Mouse (Mus musculus): ENCODE data around the gene Large2. TPM values are rescaled to one million over a fixed set of nuclear protein-coding genes. Genes with fewer than 3 reads are reported as not detected.

The Large2 gene
- total and polyA plus RNA-seq, 3 experiments, result 0.19 to 1.5 (median 0.89) TPM

- peaks cover 0 to 2% of the 10 kb centered on the region in 2 experiments for H3K36me3 ChIP-seq (replicated peaks in 1 of 2; ENCODE audit: control insufficient read depth in 1 of 2, insufficient read depth in 1 of 2, low read length in 1 of 2)
- no peaks in the 10 kb centered on the region for H3K27me3 ChIP-seq (replicated peaks)
- dilution Hi-C loops (cut with MboI; ENCODE audit: extremely low pct_ligation_motif_present, extremely low pct_unique_long_range_greater_than_20kb, low sequenced_read_pairs), result no loop called here
- H3K4me3 ChIP-seq (replicated peaks in 1 of 3; ENCODE audit: low read depth in 2 of 3, low read length in 2 of 3, poor library complexity in 1 of 3), result no peak overlapping the region
- H3K4me2 ChIP-seq (ENCODE audit: insufficient read depth, low read depth, poor library complexity, severe bottlenecking), result no peak overlapping the region
- peaks cover 10% of the 10 kb centered on the region for H3K9me3 ChIP-seq (replicated peaks; ENCODE audit: low read length)
- DNase-seq (ENCODE audit: extremely low read depth), result no peak
- in situ Hi-C loops (cut with MboI; ENCODE audit: low pct_ligation_motif_present, low pct_unique_long_range_greater_than_20kb, low sequenced_read_pairs), result no loop called here
- no peak overlapping the region for H3K27ac ChIP-seq (ENCODE audit: insufficient read depth, low read depth)
- H3K79me2 ChIP-seq (replicated peaks; ENCODE audit: control insufficient read depth, extremely low read depth, insufficient read depth, poor library complexity, severe bottlenecking), result no peaks in the 10 kb centered on the region
- H3K4me1 ChIP-seq (ENCODE audit: control insufficient read depth in 1 of 2, insufficient read depth in 2 of 2), result peaks cover 10 to 13% of the 10 kb centered on the region in 2 experiments
- TF ChIP-seq MXI1 (IDR thresholded peaks at IDR 0.05; ENCODE audit: low read depth, low read length) (no peak), TCF12 (IDR thresholded peaks at IDR 0.05; ENCODE audit: low read depth, low read length) (no peak), E2F4 (IDR thresholded peaks at IDR 0.05; ENCODE audit: insufficient replicate concordance, low read depth, low read length) (no peak), CTCF (conservative IDR thresholded peaks at IDR 0.05 in 1 of 2, IDR thresholded peaks at IDR 0.05 in 1 of 2; ENCODE audit: low read depth in 2 of 2, low read length in 2 of 2) (no peak), RCOR1 (conservative IDR thresholded peaks at IDR 0.05; ENCODE audit: low read depth, low read length) (no peak), MEF2A (IDR thresholded peaks at IDR 0.05; ENCODE audit: borderline replicate concordance, low read depth, low read length) (no peak), MAX (IDR thresholded peaks at IDR 0.05; ENCODE audit: low read length) (no peak), SMC3 (IDR thresholded peaks at IDR 0.05; ENCODE audit: low read depth, low read length) (no peak), USF1 (IDR thresholded peaks at IDR 0.05; ENCODE audit: low read depth, low read length) (no peak), HCFC1 (IDR thresholded peaks at IDR 0.05; ENCODE audit: low read depth, low read length) (no peak), MAFK (IDR thresholded peaks at IDR 0.05; ENCODE audit: insufficient replicate concordance, low read length) (no peak), POLR2A (IDR thresholded peaks at IDR 0.05; ENCODE audit: low read depth, low read length) (no peak), ZMIZ1 (IDR thresholded peaks at IDR 0.05; ENCODE audit: low read depth, low read length) (no peak), IRF4 (IDR thresholded peaks at IDR 0.05; ENCODE audit: low read depth, low read length) (no peak), POLR2AphosphoS2 (IDR thresholded peaks at IDR 0.05; ENCODE audit: low read depth, low read length) (no peak), ETS1 (conservative IDR thresholded peaks at IDR 0.05; ENCODE audit: low read depth, low read length) (no peak), PAX5 (IDR thresholded peaks at IDR 0.05; ENCODE audit: low read length) (no peak), GABPA (IDR thresholded peaks at IDR 0.05; ENCODE audit: insufficient replicate concordance, low read depth, low read length) (no peak), NELFE (IDR thresholded peaks at IDR 0.05; ENCODE audit: low read depth, low read length) (no peak)
- H3K9ac ChIP-seq (ENCODE audit: insufficient read depth, low read depth), result no peak overlapping the region
Measured at GRCm38 (mm10) chr2:92397436-92397835, 22.8 kb upstream of the Large2 start.

DNA sequence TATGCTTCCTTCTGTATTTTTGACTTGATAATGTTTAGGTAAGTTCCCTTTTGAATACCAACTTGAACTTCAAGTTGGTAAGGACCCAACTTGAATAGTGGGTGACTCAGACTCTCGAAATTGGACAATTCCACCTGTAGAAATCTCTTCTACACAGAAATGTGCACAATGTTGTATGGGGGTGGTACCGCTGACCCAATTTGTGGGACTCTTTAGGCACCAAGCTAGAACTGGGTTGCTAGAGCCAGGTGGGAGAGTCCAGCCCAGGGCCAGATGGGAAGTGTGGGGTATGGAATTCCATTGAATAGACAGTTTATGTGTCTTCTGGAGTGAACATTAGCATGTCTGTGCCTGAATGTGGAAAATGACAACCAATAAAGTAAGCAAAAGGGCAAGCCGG lies 20.9 kb upstream of the Large2 start:
- peaks cover 15 to 25% of the 10 kb centered on the region in 2 experiments for H3K4me1 ChIP-seq (ENCODE audit: control insufficient read depth in 1 of 2, insufficient read depth in 2 of 2)
- H3K79me2 ChIP-seq (replicated peaks; ENCODE audit: control insufficient read depth, extremely low read depth, insufficient read depth, poor library complexity, severe bottlenecking), result no peaks in the 10 kb centered on the region
- H3K27me3 ChIP-seq (replicated peaks), result no peaks in the 10 kb centered on the region
- H3K27ac ChIP-seq (ENCODE audit: insufficient read depth, low read depth), result no peak overlapping the region
- in situ Hi-C loops (cut with MboI; ENCODE audit: low pct_ligation_motif_present, low pct_unique_long_range_greater_than_20kb, low sequenced_read_pairs), result no loop called here
- H3K4me2 ChIP-seq (ENCODE audit: insufficient read depth, low read depth, poor library complexity, severe bottlenecking), result no peak overlapping the region
- no peak for TF ChIP-seq E2F4 (IDR thresholded peaks at IDR 0.05; ENCODE audit: insufficient replicate concordance, low read depth, low read length)
- no peak for TF ChIP-seq MXI1 (IDR thresholded peaks at IDR 0.05; ENCODE audit: low read depth, low read length)
- TF ChIP-seq MAFK (IDR thresholded peaks at IDR 0.05; ENCODE audit: insufficient replicate concordance, low read length), result no peak
- no peak for TF ChIP-seq CTCF (conservative IDR thresholded peaks at IDR 0.05 in 1 of 2, IDR thresholded peaks at IDR 0.05 in 1 of 2; ENCODE audit: low read depth in 2 of 2, low read length in 2 of 2)
- no peak for TF ChIP-seq MAZ (IDR thresholded peaks at IDR 0.05; ENCODE audit: low read depth, low read length)
- no peak for TF ChIP-seq EP300 (IDR thresholded peaks at IDR 0.05; ENCODE audit: low read length)
- TF ChIP-seq RCOR1 (conservative IDR thresholded peaks at IDR 0.05; ENCODE audit: low read depth, low read length), result no peak
- TF ChIP-seq ZNF384 (IDR thresholded peaks at IDR 0.05; ENCODE audit: low read depth, low read length), result no peak
- no peak for TF ChIP-seq RAD21 (IDR thresholded peaks at IDR 0.05; ENCODE audit: low read depth, low read length)
- TF ChIP-seq IRF4 (IDR thresholded peaks at IDR 0.05; ENCODE audit: low read depth, low read length), result no peak
- no peak for TF ChIP-seq TCF12 (IDR thresholded peaks at IDR 0.05; ENCODE audit: low read depth, low read length)
- no peak for TF ChIP-seq PAX5 (IDR thresholded peaks at IDR 0.05; ENCODE audit: low read length)
- TF ChIP-seq KAT2A (IDR thresholded peaks at IDR 0.05; ENCODE audit: insufficient replicate concordance, low read length), result no peak
- TF ChIP-seq BHLHE40 (IDR thresholded peaks at IDR 0.05; ENCODE audit: low read depth, low read length), result no peak
- no peak for TF ChIP-seq ZMIZ1 (IDR thresholded peaks at IDR 0.05; ENCODE audit: low read depth, low read length)
- TF ChIP-seq MAX (IDR thresholded peaks at IDR 0.05; ENCODE audit: low read length), result no peak
- no peak for TF ChIP-seq ETS1 (conservative IDR thresholded peaks at IDR 0.05; ENCODE audit: low read depth, low read length)
- TF ChIP-seq POLR2A (IDR thresholded peaks at IDR 0.05; ENCODE audit: low read depth, low read length), result no peak
- no peak for TF ChIP-seq SMC3 (IDR thresholded peaks at IDR 0.05; ENCODE audit: low read depth, low read length)
- no peak for TF ChIP-seq JUN (IDR thresholded peaks at IDR 0.05; ENCODE audit: insufficient read depth, low read depth, low read length)
- no peak overlapping the region for H3K4me3 ChIP-seq (replicated peaks in 1 of 3; ENCODE audit: low read depth in 2 of 3, low read length in 2 of 3, poor library complexity in 1 of 3)
- H3K36me3 ChIP-seq (replicated peaks in 1 of 2; ENCODE audit: control insufficient read depth in 1 of 2, insufficient read depth in 1 of 2, low read length in 1 of 2), result peaks cover 0 to under 1% of the 10 kb centered on the region in 2 experiments
- no peak overlapping the region for H3K9ac ChIP-seq (ENCODE audit: insufficient read depth, low read depth)
- no peak for DNase-seq (ENCODE audit: extremely low read depth)
- H3K9me3 ChIP-seq (replicated peaks; ENCODE audit: low read length), result peaks cover 2% of the 10 kb centered on the region
- dilution Hi-C loops (cut with MboI; ENCODE audit: extremely low pct_ligation_motif_present, extremely low pct_unique_long_range_greater_than_20kb, low sequenced_read_pairs), result no loop called here
